Mouse (Mus musculus) bone marrow macrophage, adult 2 months (primary cell): ENCODE data around the gene Hs1bp3. TPM values are rescaled to one million over a fixed set of nuclear protein-coding genes. Genes with fewer than 3 reads are reported as not detected.

Experiments used
- H3K27ac ChIP-seq: 2 replicates; pipeline ENCODE4 v1.5.1; 2012; ENCODE audit warnings: low read depth, low read length; ENCODE audit not compliant: insufficient read depth
- H3K4me1 ChIP-seq: 2 replicates; pipeline ENCODE4 v1.6.1; 2012; ENCODE audit warnings: low read length; ENCODE audit not compliant: control insufficient read depth, insufficient read depth
- H3K4me3 ChIP-seq: 2 replicates; pipeline ENCODE4 v1.5.1; 2012; ENCODE audit warnings: mild to moderate bottlenecking, low read length, moderate library complexity; ENCODE audit not compliant: insufficient read depth
- CTCF ChIP-seq: IDR thresholded peaks from 2 replicates; pipeline ENCODE4 v1.5.1; 2012; ENCODE audit warnings: low read depth, mild to moderate bottlenecking, low read length, moderate library complexity
- POLR2A ChIP-seq: IDR thresholded peaks from 2 replicates; pipeline ENCODE4 v1.6.1; 2012; ENCODE audit warnings: mild to moderate bottlenecking, low read depth, low read length, borderline replicate concordance
- polyA plus RNA-seq: library from polyadenylated mRNA; stranded (reverse); fragments of >200 nt; gene quantifications from 2 replicates; pipeline ENCODE4 v1.2.4, GENCODE M21; 2012; ENCODE audit not compliant: missing spikeins, insufficient read depth, insufficient read length

Hs1bp3 gene
- polyA plus RNA-seq, 1 experiment = 33.4 TPM

DNA sequence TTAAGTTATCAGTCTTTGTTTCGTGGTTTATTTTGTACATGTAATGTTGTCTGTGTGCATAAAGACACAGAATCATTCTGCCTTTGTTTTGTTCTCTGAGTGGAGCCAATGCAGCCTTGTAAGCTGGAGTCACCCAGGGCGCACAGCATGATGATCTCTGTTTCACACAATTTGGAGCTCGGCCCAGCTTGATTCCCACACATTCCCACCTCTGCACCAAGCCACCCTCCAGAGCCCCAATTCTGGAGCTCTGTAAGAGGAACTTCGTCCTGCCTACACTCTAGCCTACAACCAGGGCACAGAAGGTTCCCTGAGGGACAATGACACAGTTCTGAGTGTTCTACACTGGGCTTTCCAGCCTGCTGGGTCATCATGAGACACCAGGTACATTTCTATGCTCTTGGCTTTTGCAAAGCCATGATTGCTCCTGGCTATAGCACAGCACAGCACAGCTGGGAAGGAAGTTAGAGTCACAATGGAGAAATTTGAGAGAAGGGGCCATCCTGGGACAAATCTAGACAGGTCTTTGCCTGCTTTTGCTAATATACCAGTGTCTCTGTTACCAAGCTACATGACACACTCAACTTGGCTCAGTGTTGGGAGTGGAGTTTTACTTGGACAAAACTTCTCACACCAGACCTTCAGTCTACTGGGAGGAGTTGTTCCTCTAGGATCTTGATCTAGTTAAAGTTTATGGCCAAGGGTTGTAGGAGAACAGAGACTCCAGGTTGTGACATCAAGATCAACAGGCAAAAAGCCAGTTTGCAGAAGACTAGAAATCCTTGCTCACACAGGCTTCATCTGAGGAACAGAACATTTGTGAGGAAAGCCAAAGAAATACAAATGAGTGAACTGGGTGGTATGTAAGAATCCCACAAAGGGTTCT lies 75.5 kb downstream of the Hs1bp3 start:
- no peak overlapping the region for H3K27ac ChIP-seq
- H3K4me1 ChIP-seq = peaks cover 34% of the 10 kb centered on the region
- no peak for TF ChIP-seq CTCF
- TF ChIP-seq POLR2A = no peak
- H3K4me3 ChIP-seq = no peak overlapping the region

GRCm38 (mm10) chr12:8393226-8393625 lies 80.0 kb downstream of the Hs1bp3 start:
- no peak for TF ChIP-seq POLR2A
- TF ChIP-seq CTCF = no peak
- H3K27ac ChIP-seq = no peak overlapping the region
- H3K4me1 ChIP-seq = peaks cover 28% of the 10 kb centered on the region
- no peak overlapping the region for H3K4me3 ChIP-seq

Other genes starting within 250 kb of the Hs1bp3 start
- gene Ldah, start 105.3 kb upstream of the Hs1bp3 start, polyA plus RNA-seq = 47.2 and 47.9 TPM in 2 replicates
- not detected in 2 replicates for gene Gdf7, start 11.5 kb upstream of the Hs1bp3 start, polyA plus RNA-seq
- 50.1 and 50.3 TPM in 2 replicates for gene Rhob, start 186.6 kb downstream of the Hs1bp3 start, polyA plus RNA-seq